Mouse (Mus musculus): ENCODE results near the gene Ptov1.

DNA sequence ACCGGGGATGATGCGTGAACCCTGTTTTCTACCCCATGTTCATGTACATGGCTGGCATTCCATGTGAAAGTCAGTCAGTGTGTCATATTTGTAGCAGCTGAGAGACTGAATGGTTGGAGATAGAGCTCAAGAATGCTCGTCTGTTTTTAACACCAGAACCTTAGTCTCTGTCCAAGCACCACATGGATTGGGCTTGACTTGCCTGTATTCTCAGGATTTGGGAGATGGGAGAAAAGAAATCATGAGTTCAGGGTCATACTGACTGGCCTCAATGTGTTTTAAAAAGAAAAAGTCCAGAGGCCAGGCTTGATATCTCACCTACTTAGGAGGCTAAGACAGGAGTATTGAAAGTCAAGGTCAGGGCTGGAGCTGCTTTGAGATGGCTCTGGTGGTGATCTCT is 52.1 kb downstream of the Ptov1 start:
- TF ChIP-seq CTCF (IDR thresholded peaks at IDR 0.05; ENCODE audit: extremely low read depth, insufficient read length, insufficient replicate concordance, low read depth, low read length) (no peak), POLR2A (IDR thresholded peaks at IDR 0.05; ENCODE audit: low read depth, low read length) (no peak)
